In genomic region chr5:147960793-147961192, GRCm38 (mm10) we compare ENCODE assay signal across 15 mouse cellular contexts. TPM values are rescaled to one million over a fixed set of nuclear protein-coding genes. Genes with fewer than 3 reads are reported as not detected.
A peak's percentile ranks its signal among the peaks of the same experiment; 100 is the strongest.
DNase-seq lines count a peak whose midpoint lies in the region; ATAC-seq and TF ChIP-seq lines count a peak whose summit lies in the region.
"Had no signal": no experiment of that assay in that cellular context is flagged by ENCODE, and none has a peak within 500 bp of the region (broad histone marks: within the 10 kb centered on the region; RNA-seq: fewer than 3 reads in every experiment).

No protein-coding gene starts in this region.

- TF ChIP-seq CTCF in forebrain, postnatal 0 days (IDR thresholded peaks at IDR 0.05; ENCODE audit: low read depth) = peak; percentile 41
- TF ChIP-seq CTCF in liver, embryonic 14.5 days (IDR thresholded peaks at IDR 0.05; ENCODE audit: low read depth) = peak; percentile 49
- peak; percentile 35; the same call in 1 of the 2 replicates for TF ChIP-seq CTCF in E14TG2a.4 (conservative IDR thresholded peaks at IDR 0.05; ENCODE audit: low read length)

- 73% methylated on average over 1 of the region's 1 CpGs for WGBS in forebrain, postnatal 0 days
- 79% methylated on average over 1 of the region's 1 CpGs for WGBS in forebrain, embryonic 14.5 days
- WGBS in liver, embryonic 14.5 days (ENCODE audit: insufficient replicate concordance) = 41% methylated on average over 1 of the region's 1 CpGs
- WGBS in liver, embryonic 12.5 days (ENCODE audit: insufficient replicate concordance) = 56% methylated on average over 1 of the region's 1 CpGs

- no peak overlapping the region for H3K4me3 ChIP-seq in forebrain, postnatal 0 days (ENCODE audit: low read depth, low read length)
- no peak overlapping the region for H3K4me3 ChIP-seq in forebrain, embryonic 14.5 days (ENCODE audit: low read depth, low read length)
- H3K4me3 ChIP-seq in liver, embryonic 14.5 days (ENCODE audit: insufficient read depth in 1 of 2, low read depth in 2 of 2, low read length in 2 of 2) = no peak overlapping the region
- H3K4me3 ChIP-seq in liver, embryonic 12.5 days = no peak overlapping the region
- no peak overlapping the region for H3K4me3 ChIP-seq in E14TG2a.4 (replicated peaks; ENCODE audit: low read length)
- H3K4me3 ChIP-seq: forebrain, embryonic 15.5 days; neural tube, embryonic 13.5 days had no signal

- TF ChIP-seq EP300 in liver, embryonic 14.5 days (IDR thresholded peaks at IDR 0.05; ENCODE audit: low read depth) = no peak

- H3K4me1 ChIP-seq in forebrain, postnatal 0 days (ENCODE audit: insufficient read depth) = no peaks in the 10 kb centered on the region; the same call in 1 of the 2 replicates
- peaks cover 9% of the 10 kb centered on the region; the same call in 1 of the 2 replicates for H3K4me1 ChIP-seq in forebrain, embryonic 14.5 days (ENCODE audit: control insufficient read depth, insufficient read depth, low read length)
- no peaks in the 10 kb centered on the region for H3K4me1 ChIP-seq in liver, embryonic 14.5 days (replicated peaks; ENCODE audit: control insufficient read depth in 2 of 2, insufficient read depth in 2 of 2, low read length in 1 of 2)
- peaks cover 9% of the 10 kb centered on the region; the same call in 1 of the 2 replicates for H3K4me1 ChIP-seq in liver, embryonic 12.5 days
- peaks cover 33% of the 10 kb centered on the region for H3K4me1 ChIP-seq in E14TG2a.4 (replicated peaks; ENCODE audit: low read depth, low read length)

- no peak overlapping the region for H3K9ac ChIP-seq in forebrain, postnatal 0 days
- H3K9ac ChIP-seq in forebrain, embryonic 14.5 days (ENCODE audit: low read length) = no peak overlapping the region
- H3K9ac ChIP-seq in liver, embryonic 14.5 days (replicated peaks) = no peak overlapping the region
- no peak overlapping the region for H3K9ac ChIP-seq in liver, embryonic 12.5 days
- H3K9ac ChIP-seq: forebrain, embryonic 15.5 days; neural tube, embryonic 13.5 days had no signal

- no peak for DNase-seq in forebrain, postnatal 0 days
- DNase-seq in forebrain, embryonic 14.5 days (ENCODE audit: low spot score) = no peak
- DNase-seq in liver, embryonic 14.5 days (ENCODE audit: low read depth in 3 of 3, low spot score in 3 of 3) = no peak
- DNase-seq in cerebellum, adult 9-11 months = peak; percentile 58
- no peak for DNase-seq in layer of hippocampus, postnatal 36 days
- DNase-seq: adrenal gland, postnatal 36 days; heart, postnatal 10 days; lung, postnatal 10 days had no signal

- H3K36me3 ChIP-seq in forebrain, postnatal 0 days (ENCODE audit: insufficient read depth) = no peaks in the 10 kb centered on the region
- H3K36me3 ChIP-seq in forebrain, embryonic 14.5 days (ENCODE audit: control insufficient read depth, insufficient read depth, low read length) = no peaks in the 10 kb centered on the region
- H3K36me3 ChIP-seq in liver, embryonic 14.5 days (replicated peaks; ENCODE audit: control insufficient read depth, insufficient read depth, low read depth) = no peaks in the 10 kb centered on the region
- no peaks in the 10 kb centered on the region for H3K36me3 ChIP-seq in liver, embryonic 12.5 days
- no peaks in the 10 kb centered on the region for H3K36me3 ChIP-seq in E14TG2a.4 (ENCODE audit: insufficient read depth, low read length)
- H3K36me3 ChIP-seq: forebrain, embryonic 15.5 days; neural tube, embryonic 13.5 days had no signal

- no peak overlapping the region for H3K27ac ChIP-seq in forebrain, postnatal 0 days (ENCODE audit: low read depth, low read length)
- H3K27ac ChIP-seq in forebrain, embryonic 14.5 days (ENCODE audit: low read depth, low read length) = no peak overlapping the region
- H3K27ac ChIP-seq in liver, embryonic 14.5 days = no peak overlapping the region
- H3K27ac ChIP-seq in liver, embryonic 12.5 days = no peak overlapping the region
- H3K27ac ChIP-seq: forebrain, embryonic 15.5 days; neural tube, embryonic 13.5 days had no signal

- H3K4me2 ChIP-seq in forebrain, postnatal 0 days (ENCODE audit: low read depth) = no peak overlapping the region
- no peak overlapping the region for H3K4me2 ChIP-seq in forebrain, embryonic 14.5 days (ENCODE audit: low read length)
- H3K4me2 ChIP-seq in liver, embryonic 14.5 days (ENCODE audit: low read depth) = no peak overlapping the region
- no peak overlapping the region for H3K4me2 ChIP-seq in liver, embryonic 12.5 days
- H3K4me2 ChIP-seq: forebrain, embryonic 15.5 days; neural tube, embryonic 13.5 days had no signal

- no peaks in the 10 kb centered on the region for H3K9me3 ChIP-seq in forebrain, postnatal 0 days (ENCODE audit: low read length)
- H3K9me3 ChIP-seq in forebrain, embryonic 14.5 days (replicated peaks; ENCODE audit: control insufficient read depth, low read length) = no peaks in the 10 kb centered on the region
- H3K9me3 ChIP-seq in liver, embryonic 14.5 days (ENCODE audit: control insufficient read depth, low read length) = no peaks in the 10 kb centered on the region
- no peaks in the 10 kb centered on the region for H3K9me3 ChIP-seq in liver, embryonic 12.5 days (replicated peaks)
- H3K9me3 ChIP-seq in E14TG2a.4 (ENCODE audit: low read length) = peaks cover 8% of the 10 kb centered on the region
- H3K9me3 ChIP-seq: forebrain, embryonic 15.5 days; neural tube, embryonic 13.5 days had no signal

- no peaks in the 10 kb centered on the region; the same call in 1 of the 2 replicates for H3K27me3 ChIP-seq in forebrain, postnatal 0 days (ENCODE audit: insufficient read depth, low read length)
- no peaks in the 10 kb centered on the region for H3K27me3 ChIP-seq in forebrain, embryonic 14.5 days (replicated peaks; ENCODE audit: control insufficient read depth, insufficient read depth, low read length)
- H3K27me3 ChIP-seq in liver, embryonic 14.5 days (ENCODE audit: control insufficient read depth, insufficient read depth, low read length) = peaks cover 30% of the 10 kb centered on the region
- peaks cover 36% of the 10 kb centered on the region for H3K27me3 ChIP-seq in liver, embryonic 12.5 days (replicated peaks)
- peaks cover 34% of the 10 kb centered on the region for H3K27me3 ChIP-seq in E14TG2a.4 (ENCODE audit: insufficient read depth, low read length)
- H3K27me3 ChIP-seq: forebrain, embryonic 15.5 days had no signal

- no peak for ATAC-seq in forebrain, postnatal 0 days
- no peak for ATAC-seq in forebrain, embryonic 14.5 days
- no peak for ATAC-seq in liver, embryonic 14.5 days (ENCODE audit: insufficient read depth)
- no peak for ATAC-seq in liver, embryonic 12.5 days
- ATAC-seq in megakaryocyte, adult 5-6 weeks (ENCODE audit: poor library complexity, severe bottlenecking) = no peak
- ATAC-seq: forebrain, embryonic 15.5 days; hindbrain, embryonic 16.5 days; midbrain, embryonic 16.5 days had no signal

RNA-seq across cellular contexts. Expression of gene Mtus2, which starts 3.7 kb away (rescaled TPM):
- 33.1 and 45.7 TPM in 2 replicates for total RNA-seq in forebrain, postnatal 0 days (2014; rRNA removed)
- 30.2 and 35.4 TPM in 2 replicates for polyA plus RNA-seq in forebrain, postnatal 0 days (2015; fragmentation: Nextera tagmentation; extraction: Ambion mirVana)
- polyA plus RNA-seq in forebrain, embryonic 14.5 days (2014; fragmentation: Nextera tagmentation; extraction: Ambion mirVana) = 17.0 and 20.4 TPM in 2 replicates
- polyA plus RNA-seq in liver, embryonic 14.5 days (2012; rRNA removed) = 0.15 and 0.48 TPM in 2 replicates
- 0.80 and 1.2 TPM in 2 replicates for polyA plus RNA-seq in liver, embryonic 14.5 days (2014; fragmentation: Nextera tagmentation; extraction: Ambion mirVana)
- polyA plus RNA-seq in liver, embryonic 12.5 days (2016; fragmentation: Nextera tagmentation; extraction: Ambion mirVana) = 1.1 and 2.4 TPM in 2 replicates
- 10 to 100 TPM; 31.4 to 32.1 TPM for total RNA-seq in layer of hippocampus, postnatal 36 days (2021)
- total RNA-seq in megakaryocyte, adult 5-6 weeks (2015) = 0.78 and 1.6 TPM in 2 replicates
- 0.04 and 1.1 TPM in 2 replicates for total RNA-seq in megakaryocyte, adult 5-6 weeks (2017)
